In the genomic region with DNA sequence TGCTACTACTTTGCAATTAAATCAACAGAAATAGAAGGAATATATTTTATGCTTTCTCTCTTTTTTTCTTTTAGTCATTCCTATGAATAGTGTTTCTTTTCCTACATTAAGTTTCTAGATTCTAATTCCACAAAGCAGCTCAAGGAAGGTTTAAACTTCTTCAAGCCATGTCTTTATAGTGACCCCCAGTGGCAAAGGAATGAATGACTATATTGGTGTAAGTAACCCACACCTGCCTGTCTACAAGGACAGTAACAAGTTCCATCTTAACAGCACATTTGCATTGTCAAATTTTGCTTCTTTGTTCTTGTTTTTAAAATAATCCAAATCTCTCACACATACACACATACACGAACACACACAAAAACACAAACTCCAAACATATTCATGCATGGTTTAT, we compare ENCODE assay signal across 9 mouse cellular contexts.
DNase-seq lines count a peak whose midpoint lies in the region; TF ChIP-seq lines count a peak whose summit lies in the region.
"Had no signal": no experiment of that assay in that cellular context is flagged by ENCODE, and none has a peak within 500 bp of the region (broad histone marks: within the 10 kb centered on the region; RNA-seq: fewer than 3 reads in every experiment).

No protein-coding gene starts in this region.

- H3K9ac ChIP-seq in heart, adult 2 months (ENCODE audit: low read depth, low read length) = no peak overlapping the region
- H3K9ac ChIP-seq: liver, embryonic 15.5 days had no signal

- no peak for DNase-seq in heart, adult 2 months
- DNase-seq in heart, postnatal 25 days (ENCODE audit: low spot score) = no peak
- DNase-seq in 3T3-L1 (ENCODE audit: low read depth, low spot score) = peak; percentile 86
- DNase-seq in brain, adult 2 months (ENCODE audit: low read depth, low spot score) = peak; percentile 75
- DNase-seq in induced T-regulatory cell, adult 2 months (ENCODE audit: low read depth) = peak; percentile 57
- peak; percentile 78 for DNase-seq in retina, embryonic 14.5 days (ENCODE audit: low spot score)
- no peak for DNase-seq in T-cell, adult 2 months (ENCODE audit: low spot score)
- DNase-seq in adrenal gland, adult 18-20 months (ENCODE audit: low spot score in 2 of 2) = no peak

- H3K27ac ChIP-seq in heart, adult 2 months = no peak overlapping the region
- H3K27ac ChIP-seq: liver, embryonic 15.5 days had no signal

- H3K36me3 ChIP-seq in heart, adult 2 months (ENCODE audit: control insufficient read depth, insufficient read depth, low read length) = no peaks in the 10 kb centered on the region
- H3K36me3 ChIP-seq: liver, embryonic 15.5 days had no signal

- H3K4me1 ChIP-seq in heart, adult 2 months (ENCODE audit: control insufficient read depth, insufficient read depth, low read length) = no peaks in the 10 kb centered on the region
- H3K4me1 ChIP-seq: liver, embryonic 15.5 days had no signal

- intact Hi-C loops in heart, adult 2 months (cut with DNase I) = no loop called here
- intact Hi-C loops in heart, postnatal 25 days (cut with DNase I) = no loop called here

- no peak for TF ChIP-seq POLR2A in heart, adult 2 months (IDR thresholded peaks at IDR 0.05; ENCODE audit: insufficient read depth, low read depth, low read length)

- no peak for TF ChIP-seq EP300 in heart, adult 2 months (IDR thresholded peaks at IDR 0.05; ENCODE audit: insufficient read depth, low read depth, low read length)

- TF ChIP-seq CTCF in heart, adult 2 months (IDR thresholded peaks at IDR 0.05) = peak; percentile 74

- no peaks in the 10 kb centered on the region for H3K27me3 ChIP-seq in heart, adult 2 months (ENCODE audit: control insufficient read depth, insufficient read depth, low read length)
- H3K27me3 ChIP-seq: liver, embryonic 15.5 days had no signal

- WGBS in heart, adult 2 months = 28% methylated on average over 1 of the region's 1 CpGs

- no peak overlapping the region for H3K4me3 ChIP-seq in heart, adult 2 months
- H3K4me3 ChIP-seq: liver, embryonic 15.5 days had no signal

- no peaks in the 10 kb centered on the region for H3K79me2 ChIP-seq in heart, adult 2 months (replicated peaks; ENCODE audit: control insufficient read depth, insufficient read depth, low read length)

Comparison
In these comparisons a context has a peak if more than half of its experiments do, and no peak if none do; other contexts are left out.
1. DNase-seq: peak in 3T3-L1 (single experiment), brain, adult 2 months (single experiment), induced T-regulatory cell, adult 2 months (single experiment) and retina, embryonic 14.5 days (single experiment); none in heart, adult 2 months (0 of 2), heart, postnatal 25 days (single experiment), T-cell, adult 2 months (single experiment) and adrenal gland, adult 18-20 months (0 of 2).